Mouse (Mus musculus) erythroblast, embryonic 14.5 days (primary cell): ENCODE data around the gene Ntrk2. TPM values are rescaled to one million over a fixed set of nuclear protein-coding genes. Genes with fewer than 3 reads are reported as not detected.

Experiments used
- H3K27me3 ChIP-seq: 2 replicates; pipeline ENCODE4 v1.6.1; 2012; ENCODE audit warnings: inconsistent platforms; ENCODE audit not compliant: control insufficient read depth
- H3K36me3 ChIP-seq: 2 replicates; pipeline ENCODE4 v1.6.1; 2012; ENCODE audit warnings: mild to moderate bottlenecking, inconsistent platforms; ENCODE audit not compliant: control insufficient read depth
- H3K4me1 ChIP-seq: 2 replicates; pipeline ENCODE4 v1.6.1; 2012; ENCODE audit warnings: inconsistent platforms; ENCODE audit not compliant: control insufficient read depth
- H3K4me3 ChIP-seq: replicated peaks from 2 replicates; pipeline ENCODE3; 2012; ENCODE audit warnings: moderate library complexity, mild to moderate bottlenecking, inconsistent platforms
- H3K9me3 ChIP-seq: 2 replicates; pipeline ENCODE4 v1.6.1; 2012; ENCODE audit warnings: low read length, inconsistent platforms, mixed read lengths; ENCODE audit not compliant: control insufficient read depth
- GATA1 ChIP-seq: IDR thresholded peaks from 2 replicates; pipeline ENCODE4 v1.6.1; 2012; ENCODE audit warnings: low read length, inconsistent platforms, mixed read lengths
- TAL1 ChIP-seq: IDR thresholded peaks from 3 replicates; pipeline ENCODE4 v1.6.1; 2012; ENCODE audit warnings: low read length, inconsistent platforms, mixed read lengths
- polyA plus RNA-seq: library from polyadenylated mRNA; stranded (reverse); fragments of >175 nt; gene quantifications from 2 replicates; pipeline ENCODE4 v1.2.3, GENCODE M21; 2012

Gene Ntrk2
- polyA plus RNA-seq, 1 experiment, result not detected

- Histone ChIP-seq H3K36me3 (no peaks in the 10 kb centered on the region), H3K4me3 (no peak overlapping the region), H3K4me1 (no peaks in the 10 kb centered on the region), H3K27me3 (no peaks in the 10 kb centered on the region), H3K9me3 (no peaks in the 10 kb centered on the region; the same call in 1 of the 2 replicates)
- TF ChIP-seq GATA1 (no peak), TAL1 (no peak)
Observed at GRCm38 (mm10) chr13:59003807-59004173, 197.4 kb downstream of the Ntrk2 start.

- Histone ChIP-seq H3K4me3 (no peak overlapping the region), H3K9me3 (no peaks in the 10 kb centered on the region; the same call in 1 of the 2 replicates), H3K4me1 (no peaks in the 10 kb centered on the region), H3K27me3 (no peaks in the 10 kb centered on the region), H3K36me3 (no peaks in the 10 kb centered on the region)
- no peak for TF ChIP-seq TAL1
- no peak for TF ChIP-seq GATA1
Observed at GRCm38 (mm10) chr13:59004579-59004978, 198.2 kb downstream of the Ntrk2 start.

- H3K36me3 ChIP-seq, result no peaks in the 10 kb centered on the region
- TF ChIP-seq TAL1 (no peak), GATA1 (no peak)
- H3K4me1 ChIP-seq, result no peaks in the 10 kb centered on the region
- H3K27me3 ChIP-seq, result no peaks in the 10 kb centered on the region
- H3K4me3 ChIP-seq, result no peak overlapping the region
- no peaks in the 10 kb centered on the region; the same call in 1 of the 2 replicates for H3K9me3 ChIP-seq
Observed at GRCm38 (mm10) chr13:59009855-59010254, 203.5 kb downstream of the Ntrk2 start.

GRCm38 (mm10) chr13:59010893-59011529 lies 204.6 kb downstream of the Ntrk2 start:
- Histone ChIP-seq H3K9me3 (no peaks in the 10 kb centered on the region; the same call in 1 of the 2 replicates), H3K4me3 (no peak overlapping the region)

GRCm38 (mm10) chr13:59011530-59011903 lies 205.1 kb downstream of the Ntrk2 start:
- Histone ChIP-seq H3K9me3 (no peaks in the 10 kb centered on the region; the same call in 1 of the 2 replicates), H3K4me1 (no peaks in the 10 kb centered on the region), H3K4me3 (no peak overlapping the region), H3K36me3 (no peaks in the 10 kb centered on the region), H3K27me3 (no peaks in the 10 kb centered on the region)
- TF ChIP-seq GATA1 (no peak), TAL1 (no peak)

More at GRCm38 (mm10) chr13:59010893-59011529, 204.6 kb downstream of the Ntrk2 start:
- TF ChIP-seq GATA1, result no peak
- no peak for TF ChIP-seq TAL1
- Histone ChIP-seq H3K36me3 (no peaks in the 10 kb centered on the region), H3K27me3 (no peaks in the 10 kb centered on the region), H3K4me1 (no peaks in the 10 kb centered on the region)

GRCm38 (mm10) chr13:59015360-59015759 lies 209.0 kb downstream of the Ntrk2 start:
- Histone ChIP-seq H3K9me3 (no peaks in the 10 kb centered on the region), H3K36me3 (no peaks in the 10 kb centered on the region), H3K4me3 (no peak overlapping the region), H3K4me1 (no peaks in the 10 kb centered on the region), H3K27me3 (no peaks in the 10 kb centered on the region)
- TF ChIP-seq TAL1 (no peak), GATA1 (no peak)

- no peak overlapping the region for H3K4me3 ChIP-seq
- no peak for TF ChIP-seq TAL1
- TF ChIP-seq GATA1, result no peak
- H3K9me3 ChIP-seq, result peaks cover 5% of the 10 kb centered on the region
- no peaks in the 10 kb centered on the region for H3K36me3 ChIP-seq
- H3K4me1 ChIP-seq, result no peaks in the 10 kb centered on the region
- no peaks in the 10 kb centered on the region for H3K27me3 ChIP-seq
Observed at GRCm38 (mm10) chr13:59017121-59017520, 210.8 kb downstream of the Ntrk2 start.

- Histone ChIP-seq H3K9me3 (peaks cover 30% of the 10 kb centered on the region), H3K27me3 (no peaks in the 10 kb centered on the region), H3K4me3 (no peak overlapping the region), H3K4me1 (no peaks in the 10 kb centered on the region), H3K36me3 (no peaks in the 10 kb centered on the region)
- TF ChIP-seq GATA1 (no peak), TAL1 (no peak)
Observed at GRCm38 (mm10) chr13:59022251-59023042, 216.1 kb downstream of the Ntrk2 start.

GRCm38 (mm10) chr13:59025653-59026052 lies 219.3 kb downstream of the Ntrk2 start:
- no peaks in the 10 kb centered on the region for H3K27me3 ChIP-seq
- H3K36me3 ChIP-seq, result no peaks in the 10 kb centered on the region
- no peak overlapping the region for H3K4me3 ChIP-seq
- peaks cover 33% of the 10 kb centered on the region for H3K9me3 ChIP-seq
- TF ChIP-seq GATA1, result no peak
- TF ChIP-seq TAL1, result no peak
- H3K4me1 ChIP-seq, result no peaks in the 10 kb centered on the region
